Mouse (Mus musculus): ENCODE data around the gene Ubl4b. TPM values are rescaled to one million over a fixed set of nuclear protein-coding genes. Genes with fewer than 3 reads are reported as not detected.

Gene Ubl4b
- polyA plus RNA-seq (2015; fragmentation: Nextera tagmentation; extraction: Ambion mirVana) = not detected in 2 replicates

DNA sequence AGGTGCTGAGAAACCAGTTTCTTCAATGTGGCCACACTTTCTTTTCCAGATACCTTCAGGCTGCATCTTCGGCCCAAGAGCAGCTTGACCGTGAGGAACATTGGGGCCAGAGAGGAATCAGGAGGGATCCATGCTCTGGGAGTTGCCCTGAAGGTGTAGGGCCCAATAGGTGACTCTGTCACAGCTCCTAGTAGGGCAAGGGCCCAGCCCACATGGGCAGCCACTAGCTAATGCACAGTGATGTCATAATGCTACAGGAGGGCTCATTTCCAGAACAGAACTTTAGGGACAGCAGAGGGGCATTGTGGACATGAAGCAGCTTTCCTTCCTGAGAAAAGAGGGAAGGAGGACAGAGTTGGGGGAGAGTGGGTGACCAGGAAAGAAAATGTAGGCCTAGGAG is at the start of gene Ubl4b:
Gene Ubl4b, minus strand, starts transcription at position 232 of the 400 bp plus-strand sequence.
- no peak for ATAC-seq (ENCODE audit: low FRiP score, low read depth)
- peaks cover 11% of the 10 kb centered on the region; the same call in 1 of the 2 replicates for H3K4me1 ChIP-seq (replicated peaks)
- no peaks in the 10 kb centered on the region for H3K36me3 ChIP-seq
- no peak within 1 kb of the TSS for H3K9ac ChIP-seq
- no peak within 1 kb of the TSS for H3K4me3 ChIP-seq
- WGBS = 96% methylated on average over 2 of the region's 2 CpGs
- H3K27ac ChIP-seq (replicated peaks) = no peak within 1 kb of the TSS
- H3K9me3 ChIP-seq = no peaks in the 10 kb centered on the region
- H3K4me2 ChIP-seq = no peak within 1 kb of the TSS
- no peaks in the 10 kb centered on the region for H3K27me3 ChIP-seq

DNA sequence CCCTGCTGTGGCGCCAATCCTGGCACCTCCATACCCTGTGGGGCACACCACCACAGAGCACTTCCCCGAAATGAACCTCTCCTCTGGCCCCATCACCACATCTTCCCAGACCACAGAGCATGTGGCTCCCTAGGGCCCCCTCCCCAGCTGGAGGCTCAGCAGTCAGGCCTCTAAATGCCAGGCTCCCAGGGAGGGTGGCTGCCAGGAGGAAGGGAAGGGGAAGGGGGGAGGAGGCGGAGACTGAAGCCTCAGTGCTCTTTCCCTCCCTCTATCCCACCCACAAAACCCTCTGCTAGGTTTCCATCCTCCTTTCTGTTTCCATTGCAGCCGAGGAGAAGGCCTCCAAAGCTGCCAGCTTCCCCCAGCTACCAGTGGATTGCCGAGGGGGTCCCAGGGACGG is 45.3 kb upstream of the Ubl4b start:
- 0 out of 2 replicates have a peak, but pooled peaks have one; percentile 13 for ATAC-seq (ENCODE audit: low FRiP score, low read depth)
- 32% methylated on average over 5 of the region's 6 CpGs for WGBS
- no peaks in the 10 kb centered on the region for H3K9me3 ChIP-seq
- no peak overlapping the region for H3K27ac ChIP-seq (replicated peaks)
- no peak overlapping the region for H3K4me2 ChIP-seq
- peaks cover 13% of the 10 kb centered on the region for H3K4me1 ChIP-seq (replicated peaks)
- no peaks in the 10 kb centered on the region for H3K36me3 ChIP-seq
- H3K4me3 ChIP-seq = no peak overlapping the region
- H3K9ac ChIP-seq = no peak overlapping the region
- peaks cover 48% of the 10 kb centered on the region for H3K27me3 ChIP-seq

DNA sequence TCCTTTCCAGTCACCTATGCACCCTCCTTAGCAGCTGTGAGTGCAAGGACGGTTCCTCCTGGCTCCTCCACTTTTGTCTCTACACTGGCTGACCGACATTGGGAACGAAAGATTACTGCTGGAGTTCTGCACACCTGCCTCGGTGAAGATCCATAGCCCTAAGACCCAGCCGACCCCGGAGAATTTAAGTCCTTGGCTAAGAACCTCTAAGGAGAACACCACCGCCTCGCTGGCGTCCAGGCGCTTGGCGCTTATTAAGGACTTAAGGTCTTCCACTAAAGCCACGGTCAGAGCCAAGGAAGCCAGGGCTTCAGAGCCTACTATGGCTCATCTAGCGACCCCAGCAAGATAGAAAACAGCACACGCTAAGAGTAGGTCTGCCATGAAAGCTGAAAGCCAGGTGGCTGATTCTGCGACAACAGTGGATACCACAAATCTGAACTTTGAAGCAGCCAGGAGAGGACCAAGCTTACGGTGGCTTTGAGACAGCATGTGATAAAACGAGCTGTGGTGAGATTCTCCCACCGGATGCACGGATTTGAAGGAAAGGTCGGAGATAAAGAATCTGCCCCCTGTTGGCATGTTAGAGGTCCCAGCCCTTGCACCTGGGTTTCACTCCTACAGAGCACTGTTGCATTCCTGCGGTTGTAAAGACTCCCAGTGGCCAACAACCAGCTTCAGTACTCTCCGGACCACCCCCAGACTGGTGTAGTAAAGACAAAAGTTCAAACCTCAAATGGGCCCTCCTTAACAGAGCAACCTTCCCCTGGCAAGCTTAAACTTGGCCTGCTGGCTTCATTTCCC is 42.9 kb upstream of the Ubl4b start:
- no peak overlapping the region for H3K9ac ChIP-seq
- peaks cover 17% of the 10 kb centered on the region for H3K4me1 ChIP-seq (replicated peaks)
- peaks cover 65% of the 10 kb centered on the region for H3K27me3 ChIP-seq
- 7% methylated on average over 22 of the region's 22 CpGs for WGBS
- ATAC-seq (ENCODE audit: low FRiP score, low read depth) = no peak
- no peak overlapping the region for H3K27ac ChIP-seq (replicated peaks)
- H3K9me3 ChIP-seq = no peaks in the 10 kb centered on the region
- no peak overlapping the region for H3K4me3 ChIP-seq
- no peak overlapping the region for H3K4me2 ChIP-seq
- H3K36me3 ChIP-seq = no peaks in the 10 kb centered on the region

DNA sequence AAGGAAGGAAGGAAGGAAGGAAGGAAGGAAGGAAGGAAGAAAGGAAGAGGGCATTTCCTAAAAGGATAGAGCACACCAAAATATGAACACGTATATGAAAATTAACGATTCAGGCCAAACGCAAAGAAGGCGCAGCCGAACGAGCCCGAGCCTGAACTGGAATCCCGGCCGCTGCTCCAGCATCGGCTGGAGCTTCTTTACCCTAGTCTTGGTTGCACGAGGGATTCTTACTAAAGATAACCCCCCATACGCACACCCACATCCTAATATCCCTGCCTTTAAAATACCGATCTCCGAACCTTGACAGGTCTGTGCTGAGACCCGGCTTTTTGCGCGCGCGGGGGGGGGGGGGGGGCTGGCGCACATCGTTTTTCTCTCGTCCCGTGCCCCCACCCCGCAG is 42.3 kb upstream of the Ubl4b start:
- H3K9me3 ChIP-seq = no peaks in the 10 kb centered on the region
- H3K4me2 ChIP-seq = no peak overlapping the region
- H3K36me3 ChIP-seq = no peaks in the 10 kb centered on the region
- peaks cover 17% of the 10 kb centered on the region for H3K4me1 ChIP-seq (replicated peaks)
- 3% methylated on average over 24 of the region's 24 CpGs for WGBS
- H3K4me3 ChIP-seq = no peak overlapping the region
- no peak for ATAC-seq (ENCODE audit: low FRiP score, low read depth)
- no peak overlapping the region for H3K9ac ChIP-seq
- no peak overlapping the region for H3K27ac ChIP-seq (replicated peaks)
- H3K27me3 ChIP-seq = peaks cover 72% of the 10 kb centered on the region

DNA sequence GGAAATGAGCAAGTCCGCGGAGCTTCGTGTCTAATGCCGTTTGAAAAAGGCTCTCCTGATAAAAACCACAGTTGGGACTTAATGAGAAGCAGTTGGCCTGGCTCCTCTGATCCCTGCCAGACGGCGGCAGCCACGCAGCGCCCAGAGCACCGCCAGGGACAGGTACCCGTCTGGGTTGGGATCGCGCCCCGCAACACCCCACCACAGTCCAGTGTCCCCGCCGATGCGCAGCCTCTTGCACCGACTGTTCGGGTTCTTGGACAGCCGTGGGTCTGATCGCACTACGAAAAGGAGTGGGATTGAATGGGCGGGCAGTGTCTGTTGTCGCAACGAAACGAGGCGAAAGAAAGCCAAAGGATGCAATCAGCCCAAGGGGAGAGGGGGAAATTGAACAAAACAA is 41.7 kb upstream of the Ubl4b start:
- no peak for ATAC-seq (ENCODE audit: low FRiP score, low read depth)
- Histone ChIP-seq H3K9me3 (no peaks in the 10 kb centered on the region), H3K4me3 (no peak overlapping the region), H3K4me2 (no peak overlapping the region), H3K4me1 (replicated peaks) (peaks cover 17% of the 10 kb centered on the region), H3K27ac (replicated peaks) (no peak overlapping the region), H3K9ac (no peak overlapping the region), H3K36me3 (no peaks in the 10 kb centered on the region), H3K27me3 (peaks cover 77% of the 10 kb centered on the region)
- under 1% methylated on average over 26 of the region's 26 CpGs for WGBS

DNA sequence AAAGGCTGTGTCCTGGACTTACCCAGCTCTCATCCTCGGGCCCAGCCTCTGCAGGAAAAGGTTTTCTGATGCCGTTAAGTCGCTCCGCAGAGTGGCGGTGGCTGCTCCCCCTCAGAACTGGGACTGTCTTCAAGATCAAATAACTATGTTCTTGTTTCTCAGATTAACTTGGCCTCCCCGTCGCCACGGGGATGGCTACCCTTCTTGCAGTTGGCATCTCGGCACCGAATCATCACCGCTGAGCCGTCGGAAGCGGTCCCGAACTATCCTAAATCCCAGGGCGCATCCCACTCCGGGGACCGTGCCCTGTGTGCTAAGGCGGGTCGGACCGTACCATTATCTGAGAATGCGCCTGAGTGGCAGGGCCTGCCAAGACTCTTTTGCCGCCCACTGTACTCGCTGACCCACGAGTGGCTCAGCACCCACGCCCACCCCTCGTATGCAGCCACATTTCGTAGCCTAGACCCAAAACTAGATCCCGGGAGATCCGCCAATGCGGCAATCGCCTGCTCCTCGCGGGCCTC is 41.1 kb upstream of the Ubl4b start:
- peaks cover 17% of the 10 kb centered on the region for H3K4me1 ChIP-seq (replicated peaks)
- H3K27me3 ChIP-seq = peaks cover 77% of the 10 kb centered on the region
- H3K36me3 ChIP-seq = no peaks in the 10 kb centered on the region
- no peak overlapping the region for H3K9ac ChIP-seq
- 0 out of 2 replicates have a peak overlapping the region, but pooled peaks have one; percentile 54 for H3K4me2 ChIP-seq
- under 1% methylated on average over 34 of the region's 34 CpGs for WGBS
- no peak overlapping the region for H3K27ac ChIP-seq (replicated peaks)
- no peak for ATAC-seq (ENCODE audit: low FRiP score, low read depth)
- H3K9me3 ChIP-seq = no peaks in the 10 kb centered on the region
- H3K4me3 ChIP-seq = no peak overlapping the region

DNA sequence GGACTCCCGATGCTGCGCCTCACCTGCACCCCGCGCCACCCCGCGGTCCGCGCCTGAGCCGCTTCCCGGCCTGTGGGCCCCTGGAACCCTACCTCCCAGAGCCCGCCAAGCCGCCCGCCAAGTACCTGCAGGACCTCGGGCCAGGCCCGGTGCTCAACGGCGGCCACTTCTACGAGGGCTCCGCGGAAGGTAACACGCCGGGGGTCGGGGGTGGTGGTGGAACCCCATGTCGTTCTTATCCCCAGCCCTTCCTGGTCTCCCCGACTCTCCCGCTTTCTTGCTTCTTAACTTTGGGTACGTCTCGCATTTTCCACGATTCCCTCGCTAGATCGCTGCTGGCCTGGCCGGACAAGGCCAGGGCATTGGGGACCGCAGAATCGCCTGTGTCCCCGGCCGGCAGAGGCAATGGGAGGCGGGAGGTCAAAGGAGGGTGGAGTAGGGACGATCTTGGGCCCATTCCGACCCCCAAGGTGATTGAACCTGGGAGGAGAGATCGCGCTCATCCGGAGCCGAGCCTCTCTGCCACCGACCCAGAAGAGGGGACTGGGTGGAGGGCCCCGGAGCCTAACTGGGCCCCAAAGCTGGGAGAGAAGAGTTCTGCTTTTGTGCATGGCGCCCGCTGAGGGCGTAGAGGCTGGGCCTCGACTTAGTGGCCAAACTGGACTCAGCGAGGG is 40.5 kb upstream of the Ubl4b start:
- no peak for ATAC-seq (ENCODE audit: low FRiP score, low read depth)
- H3K9ac ChIP-seq = no peak overlapping the region; the same call in 1 of the 2 replicates

DNA sequence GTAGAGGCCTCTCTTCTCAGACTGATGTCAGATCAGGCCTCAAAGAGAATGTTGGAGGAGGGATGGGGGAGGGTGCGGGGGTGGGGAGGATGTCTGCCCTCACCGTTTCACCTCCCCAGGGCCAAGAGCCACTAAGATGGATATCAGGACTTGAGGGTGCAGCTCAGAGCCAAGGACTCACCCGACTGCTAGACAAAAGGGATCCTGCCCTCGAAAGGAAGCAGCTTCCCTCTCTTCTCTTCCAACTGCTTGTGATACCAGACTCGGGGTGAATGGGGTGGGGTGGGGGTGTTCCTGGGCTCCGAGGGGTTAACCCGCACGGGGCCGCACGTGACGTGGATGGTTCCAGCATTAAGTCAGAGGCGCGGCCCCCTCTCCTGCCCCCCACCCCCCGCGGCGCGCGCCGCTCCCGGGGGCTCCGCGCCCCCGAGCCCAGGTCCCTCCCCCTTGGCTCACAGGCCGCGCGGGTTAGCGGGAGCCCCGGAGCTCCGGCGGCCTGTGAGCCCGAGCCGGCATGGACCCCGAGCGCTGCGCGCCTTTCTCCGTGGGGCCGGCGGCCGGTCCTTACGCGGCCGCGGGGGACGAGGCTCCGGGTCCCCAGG is 39.9 kb upstream of the Ubl4b start, which contains the start of gene Alx3:
Gene Alx3, plus strand, starts transcription at position 370 of the 602 bp plus-strand sequence.
- under 1% methylated on average over 30 of the region's 46 CpGs for WGBS
- peak within 1 kb of the TSS; percentile 28 for H3K4me3 ChIP-seq
- H3K27me3 ChIP-seq = peaks cover 74% of the 10 kb centered on the region
- H3K9me3 ChIP-seq = no peaks in the 10 kb centered on the region
- H3K4me1 ChIP-seq (replicated peaks) = peaks cover 17% of the 10 kb centered on the region
- no peaks in the 10 kb centered on the region for H3K36me3 ChIP-seq
- ATAC-seq (ENCODE audit: low FRiP score, low read depth) = no peak
- no peak within 1 kb of the TSS; the same call in 1 of the 2 replicates for H3K9ac ChIP-seq
- peak within 1 kb of the TSS; percentile 54 for H3K4me2 ChIP-seq
- no peak within 1 kb of the TSS for H3K27ac ChIP-seq (replicated peaks)

More for the DNA sequence above, 40.5 kb upstream of the Ubl4b start:
- Histone ChIP-seq H3K4me3 (peak overlapping the region; percentile 28), H3K36me3 (no peaks in the 10 kb centered on the region), H3K9me3 (no peaks in the 10 kb centered on the region), H3K27ac (replicated peaks) (no peak overlapping the region), H3K4me2 (peak overlapping the region; percentile 54), H3K4me1 (replicated peaks) (peaks cover 17% of the 10 kb centered on the region), H3K27me3 (peaks cover 74% of the 10 kb centered on the region)
- under 1% methylated on average over 50 of the region's 50 CpGs for WGBS

DNA sequence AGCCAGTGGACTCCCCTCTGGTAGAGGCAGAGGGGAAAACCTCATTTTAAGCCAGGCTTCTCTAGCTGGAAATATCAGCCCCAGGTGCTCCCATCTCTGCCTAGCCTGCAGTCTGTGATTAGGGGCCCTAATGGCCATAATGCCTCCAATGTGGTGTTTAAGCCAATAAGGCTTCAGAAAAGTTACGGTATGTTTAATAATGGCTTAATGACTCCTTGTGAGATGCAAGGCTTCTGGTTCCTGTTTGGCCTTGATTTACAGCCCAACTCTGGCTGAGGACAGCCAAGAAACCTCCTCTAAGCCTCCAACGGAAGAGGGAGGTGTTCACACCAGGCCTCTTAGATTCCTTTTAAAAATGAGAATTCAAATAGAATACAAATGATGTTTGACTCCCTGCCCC is 38.8 kb upstream of the Ubl4b start:
- H3K36me3 ChIP-seq = no peaks in the 10 kb centered on the region
- H3K9ac ChIP-seq = no peak overlapping the region
- H3K4me1 ChIP-seq (replicated peaks) = peaks cover 17% of the 10 kb centered on the region
- 52% methylated on average over 2 of the region's 2 CpGs for WGBS
- H3K27me3 ChIP-seq = peaks cover 70% of the 10 kb centered on the region
- H3K27ac ChIP-seq (replicated peaks) = no peak overlapping the region
- no peak overlapping the region for H3K4me3 ChIP-seq
- H3K9me3 ChIP-seq = no peaks in the 10 kb centered on the region
- no peak overlapping the region for H3K4me2 ChIP-seq
- no peak for ATAC-seq (ENCODE audit: low FRiP score, low read depth)

DNA sequence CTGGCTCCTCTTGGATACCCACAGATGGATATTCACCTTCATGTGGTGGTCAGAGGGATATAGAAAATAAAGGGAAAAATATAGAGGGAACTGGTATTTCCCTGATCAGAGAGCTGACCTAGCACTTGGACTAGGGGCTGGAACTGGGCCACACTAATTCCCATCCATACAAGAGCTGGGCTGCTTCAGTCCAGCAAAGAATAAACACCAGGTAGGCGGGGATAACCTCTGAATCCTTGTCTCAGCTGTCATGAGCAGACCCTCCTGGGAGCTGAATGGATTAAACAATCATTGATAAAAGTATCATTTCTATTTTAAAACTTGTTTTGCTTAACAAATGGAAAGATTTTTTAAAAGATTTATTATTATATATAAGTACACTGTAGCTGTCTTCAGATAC is 36.7 kb upstream of the Ubl4b start:
- Histone ChIP-seq H3K4me2 (no peak overlapping the region), H3K27ac (replicated peaks) (no peak overlapping the region), H3K36me3 (no peaks in the 10 kb centered on the region), H3K9me3 (no peaks in the 10 kb centered on the region), H3K9ac (no peak overlapping the region), H3K27me3 (peaks cover 64% of the 10 kb centered on the region), H3K4me3 (no peak overlapping the region), H3K4me1 (replicated peaks) (peaks cover 17% of the 10 kb centered on the region)
- no peak for ATAC-seq (ENCODE audit: low FRiP score, low read depth)
- 67% methylated on average over 1 of the region's 1 CpGs for WGBS

DNA sequence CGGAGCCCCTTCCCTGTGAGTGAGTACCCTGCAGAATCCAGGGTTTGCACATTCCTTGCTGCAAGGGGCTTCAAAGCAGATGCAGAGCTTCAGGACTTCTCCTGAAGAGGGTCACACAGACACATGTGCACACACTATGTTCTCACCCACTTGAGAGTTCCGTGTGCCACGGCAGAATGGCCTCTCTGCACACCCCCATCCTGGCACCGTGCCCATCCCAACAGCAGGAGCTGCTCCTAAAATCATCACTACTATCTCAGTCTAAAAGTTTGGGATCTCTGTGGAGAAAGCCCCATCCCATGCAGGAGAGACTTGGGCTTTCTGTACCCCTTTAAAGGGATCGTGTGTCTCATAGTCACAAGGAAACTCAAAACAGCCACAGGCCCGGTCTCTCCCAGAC is 31.6 kb upstream of the Ubl4b start:
- Histone ChIP-seq H3K36me3 (no peaks in the 10 kb centered on the region), H3K4me3 (no peak overlapping the region), H3K27ac (replicated peaks) (no peak overlapping the region), H3K27me3 (peaks cover 66% of the 10 kb centered on the region), H3K9ac (no peak overlapping the region), H3K4me2 (no peak overlapping the region), H3K9me3 (no peaks in the 10 kb centered on the region), H3K4me1 (replicated peaks) (peaks cover 8% of the 10 kb centered on the region)
- WGBS = 73% methylated on average over 6 of the region's 6 CpGs
- no peak for ATAC-seq (ENCODE audit: low FRiP score, low read depth)

DNA sequence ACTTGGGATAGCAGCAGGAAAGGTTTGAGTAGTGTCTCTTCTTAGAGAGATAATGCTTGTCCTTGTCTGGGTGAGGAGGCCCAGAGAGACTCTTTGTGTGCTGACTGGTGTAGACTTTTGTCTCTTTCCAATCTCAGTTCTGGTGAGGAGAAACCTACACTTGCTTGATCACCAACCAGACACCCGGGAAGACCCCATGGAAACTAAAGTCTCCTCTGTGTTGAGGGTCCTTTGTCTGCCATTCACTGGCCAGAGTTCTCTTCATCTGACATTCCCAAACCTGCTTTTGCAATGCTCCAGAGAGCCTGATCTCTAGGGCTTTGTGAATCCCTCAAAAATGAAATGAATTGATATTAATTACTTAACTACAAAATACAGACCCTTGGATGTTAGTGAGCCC is 29.0 kb upstream of the Ubl4b start:
- ATAC-seq (ENCODE audit: low FRiP score, low read depth) = no peak
- 0% methylated on average over 1 of the region's 1 CpGs for WGBS
- H3K36me3 ChIP-seq = no peaks in the 10 kb centered on the region

More for the DNA sequence above, 29.0 kb upstream of the Ubl4b start:
- Histone ChIP-seq H3K27ac (replicated peaks) (no peak overlapping the region), H3K9ac (no peak overlapping the region), H3K4me1 (replicated peaks) (peaks cover 8% of the 10 kb centered on the region), H3K4me2 (no peak overlapping the region), H3K4me3 (no peak overlapping the region), H3K9me3 (no peaks in the 10 kb centered on the region), H3K27me3 (peaks cover 68% of the 10 kb centered on the region)

All from hindbrain, embryonic 15.5 days (tissue).